Mouse (Mus musculus): ENCODE measurements around the gene Rtl8b. TPM values are rescaled to one million over a fixed set of nuclear protein-coding genes. Genes with fewer than 3 reads are reported as not detected.
A peak's percentile ranks its signal among the peaks of the same experiment; 100 is the strongest.
"Not testable (repeated sequence)": the region's sequence is repeated elsewhere in the genome, so short reads cannot be mapped to it uniquely, and the experiment has no call there.

The Rtl8b gene
- polyA plus RNA-seq, 1 experiment from 2014 or later = 6.3 TPM

- H3K27ac ChIP-seq; H3K27me3 ChIP-seq; H3K36me3 ChIP-seq; DNase-seq; H3K4me1 ChIP-seq (replicated peaks); H3K9me3 ChIP-seq (replicated peaks); H3K9ac ChIP-seq; ATAC-seq (ENCODE audit: low read depth): not testable (repeated sequence)
- Histone ChIP-seq H3K4me2 (peak overlapping the region; percentile 39), H3K4me3 (replicated peaks) (peak overlapping the region; percentile 31)
- WGBS (ENCODE audit: insufficient replicate concordance) = 18% methylated on average over 4 of the region's 4 CpGs
Observed at GRCm38 (mm10) chrX:53670696-53671095, 488 bp upstream of the Rtl8b start.

GRCm38 (mm10) chrX:53669557-53670270 is 494 bp downstream of the Rtl8b start:
- Histone ChIP-seq H3K4me3 (replicated peaks) (peak overlapping the region; percentile 31), H3K4me2 (peak overlapping the region; percentile 39; the same call in 1 of the 2 replicates)
- H3K36me3 ChIP-seq; H3K27me3 ChIP-seq; H3K9me3 ChIP-seq (replicated peaks); H3K27ac ChIP-seq; H3K4me1 ChIP-seq (replicated peaks); H3K9ac ChIP-seq; DNase-seq: not testable (repeated sequence)
- WGBS (ENCODE audit: insufficient replicate concordance) = no CpG with 5 or more reads among the region's 36 CpGs
- ATAC-seq (ENCODE audit: low read depth) = peak; percentile 47

- WGBS (ENCODE audit: insufficient replicate concordance) = 48% methylated on average over 4 of the region's 4 CpGs
- not testable (repeated sequence) for DNase-seq; H3K27me3 ChIP-seq; H3K9ac ChIP-seq; H3K4me1 ChIP-seq (replicated peaks); H3K9me3 ChIP-seq (replicated peaks); H3K4me2 ChIP-seq; H3K4me3 ChIP-seq (replicated peaks); H3K27ac ChIP-seq; ATAC-seq (ENCODE audit: low read depth); H3K36me3 ChIP-seq
Observed at GRCm38 (mm10) chrX:53652917-53653316, 17.3 kb downstream of the Rtl8b start.

- DNase-seq = no peak
Observed at GRCm38 (mm10) chrX:53645885-53646284, 24.3 kb downstream of the Rtl8b start.

GRCm38 (mm10) chrX:53642980-53643961 is 26.9 kb downstream of the Rtl8b start, which contains the start of gene Rtl8a:
TSS of gene Rtl8a (minus strand) at chrX:53643682.
- not testable (repeated sequence) for H3K36me3 ChIP-seq; H3K9me3 ChIP-seq (replicated peaks); H3K27me3 ChIP-seq; H3K27ac ChIP-seq; H3K4me1 ChIP-seq (replicated peaks); H3K9ac ChIP-seq
- 7% methylated on average over 11 of the region's 50 CpGs for WGBS (ENCODE audit: insufficient replicate concordance)
- DNase-seq = peak; percentile 36
- peak within 1 kb of the TSS; percentile 44 for H3K4me2 ChIP-seq
- peak within 1 kb of the TSS; percentile 32 for H3K4me3 ChIP-seq (replicated peaks)
- peak; percentile 69 for ATAC-seq (ENCODE audit: low read depth)

More at GRCm38 (mm10) chrX:53645885-53646284, 24.3 kb downstream of the Rtl8b start:
- 67% methylated on average over 6 of the region's 6 CpGs for WGBS (ENCODE audit: insufficient replicate concordance)
- Histone ChIP-seq H3K4me2 (no peak overlapping the region), H3K27me3 (no peaks in the 10 kb centered on the region), H3K9ac (no peak overlapping the region), H3K36me3 (no peaks in the 10 kb centered on the region), H3K4me1 (replicated peaks) (no peaks in the 10 kb centered on the region), H3K27ac (no peak overlapping the region), H3K9me3 (replicated peaks) (no peaks in the 10 kb centered on the region), H3K4me3 (replicated peaks) (no peak overlapping the region)
- ATAC-seq (ENCODE audit: low read depth) = no peak

- DNase-seq; H3K4me2 ChIP-seq; H3K36me3 ChIP-seq; H3K27ac ChIP-seq; H3K9me3 ChIP-seq (replicated peaks); H3K9ac ChIP-seq; H3K4me3 ChIP-seq (replicated peaks); H3K4me1 ChIP-seq (replicated peaks); ATAC-seq (ENCODE audit: low read depth); H3K27me3 ChIP-seq: not testable (repeated sequence)
- 51% methylated on average over 4 of the region's 4 CpGs for WGBS (ENCODE audit: insufficient replicate concordance)
Observed at GRCm38 (mm10) chrX:53642604-53642979, 27.6 kb downstream of the Rtl8b start.

- not testable (repeated sequence) for DNase-seq; H3K4me1 ChIP-seq (replicated peaks); H3K27ac ChIP-seq; H3K4me2 ChIP-seq; H3K9me3 ChIP-seq (replicated peaks); ATAC-seq (ENCODE audit: low read depth); H3K4me3 ChIP-seq (replicated peaks); H3K36me3 ChIP-seq; H3K27me3 ChIP-seq; H3K9ac ChIP-seq
- WGBS (ENCODE audit: insufficient replicate concordance) = 32% methylated on average over 3 of the region's 3 CpGs
Observed at GRCm38 (mm10) chrX:53638107-53638506, 32.1 kb downstream of the Rtl8b start.

Other genes starting within 250 kb of the Rtl8b start
- not detected in 2 replicates for gene Etd, start 235.5 kb downstream of the Rtl8b start, polyA plus RNA-seq (2015; fragmentation: Nextera tagmentation; extraction: Ambion mirVana)
- gene Rtl8c, start 62.4 kb downstream of the Rtl8b start, polyA plus RNA-seq (2015; fragmentation: Nextera tagmentation; extraction: Ambion mirVana) = 2.1 and 2.9 TPM in 2 replicates
- gene Gm14597, start 61.4 kb downstream of the Rtl8b start, polyA plus RNA-seq (2015; fragmentation: Nextera tagmentation; extraction: Ambion mirVana) = not detected in 2 replicates
- 6.5 and 6.6 TPM in 2 replicates for gene Rtl8a, start 26.7 kb downstream of the Rtl8b start, polyA plus RNA-seq (2015; fragmentation: Nextera tagmentation; extraction: Ambion mirVana)
- 0.07 TPM in 1 of 2 replicates, not detected in the other for gene 4930502E18Rik, start 54.4 kb upstream of the Rtl8b start, polyA plus RNA-seq (2015; fragmentation: Nextera tagmentation; extraction: Ambion mirVana)
- gene 1700013H16Rik, start 87.4 kb upstream of the Rtl8b start, polyA plus RNA-seq (2015; fragmentation: Nextera tagmentation; extraction: Ambion mirVana) = not detected in 2 replicates
- not detected in 2 replicates for gene Zfp36l3, start 106.0 kb upstream of the Rtl8b start, polyA plus RNA-seq (2015; fragmentation: Nextera tagmentation; extraction: Ambion mirVana)
- 2.3 and 2.5 TPM in 2 replicates for gene Xlr, start 127.3 kb upstream of the Rtl8b start, polyA plus RNA-seq (2015; fragmentation: Nextera tagmentation; extraction: Ambion mirVana)